Mouse (Mus musculus) frontal cortex, adult 2 months (tissue): ENCODE measurements at regions not wholly inside any gene's neighbourhood (a gene's known extent, or its start where the extent isn't known, plus 50 kb on each side); places are given as distances from the start of the nearest gene placed in this dataset.

Source experiments
- DNase-seq, 2 experiments: peaks; one replicate each; pipeline ENCODE4 v3.0.0; 2022; ENCODE audit warnings: low spot score in 1 of 2; ENCODE audit errors: extremely low spot score in 1 of 2

DNA sequence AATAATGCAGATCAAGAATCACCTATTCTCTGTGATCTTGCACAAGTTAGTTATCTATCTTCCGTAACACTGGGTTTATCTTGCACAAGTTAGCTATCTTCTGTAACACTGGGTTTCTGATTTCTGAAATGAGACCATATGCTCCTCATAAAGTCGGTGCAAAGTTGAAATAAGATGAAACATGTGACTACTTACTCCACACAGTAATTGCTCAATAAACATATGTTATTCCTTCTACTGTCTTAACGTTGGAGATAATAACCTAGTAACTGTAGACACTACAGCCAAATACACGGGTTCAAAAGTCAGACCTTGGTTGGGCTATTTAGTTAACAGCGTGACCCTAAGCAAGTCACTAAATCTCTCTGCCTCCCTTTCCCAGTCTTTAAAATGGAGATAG lies 65.8 kb upstream of the Atp11b start:
- DNase-seq = no peak

DNA sequence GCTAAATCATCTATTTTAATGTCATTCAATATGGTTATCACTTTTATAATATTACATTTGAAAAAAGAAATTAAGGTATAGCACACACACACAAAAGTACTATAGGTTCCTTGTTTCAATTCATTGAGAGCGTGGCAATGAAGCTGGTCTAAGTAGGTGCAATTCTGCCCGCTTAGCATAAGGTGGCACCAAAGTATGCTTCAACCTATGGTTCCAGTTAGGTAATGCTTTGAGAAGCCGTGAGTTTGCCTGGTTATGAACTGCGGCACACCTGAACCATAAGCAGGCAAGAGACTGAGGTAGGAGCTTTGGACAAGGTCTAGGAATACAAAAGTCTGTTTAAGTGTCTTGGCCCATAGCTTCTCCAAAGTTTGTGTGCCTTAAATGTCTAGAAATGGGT lies 65.1 kb upstream of the Atp11b start:
- DNase-seq = peak; percentile 8 to 68

DNA sequence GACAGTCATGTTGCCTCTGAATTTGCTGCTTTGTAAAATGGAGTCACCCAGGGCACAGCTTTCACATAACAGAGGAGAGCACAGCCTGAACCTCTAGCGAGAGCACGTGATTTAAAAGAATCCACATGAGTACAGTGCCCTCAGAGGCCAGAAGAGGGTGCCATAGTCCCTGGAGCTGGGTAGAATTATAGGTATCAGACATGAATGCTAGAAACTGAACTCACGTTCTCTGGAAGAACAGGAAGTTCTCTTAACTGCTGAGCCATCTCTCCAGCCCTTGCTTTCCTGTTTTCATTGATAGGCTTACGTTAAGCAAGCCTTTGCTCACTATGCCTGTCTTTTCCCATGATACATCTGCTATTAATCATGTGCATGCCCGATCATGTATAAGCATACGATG lies 60.9 kb upstream of the Atp11b start:
- peak; percentile 58 to 92 for DNase-seq

DNA sequence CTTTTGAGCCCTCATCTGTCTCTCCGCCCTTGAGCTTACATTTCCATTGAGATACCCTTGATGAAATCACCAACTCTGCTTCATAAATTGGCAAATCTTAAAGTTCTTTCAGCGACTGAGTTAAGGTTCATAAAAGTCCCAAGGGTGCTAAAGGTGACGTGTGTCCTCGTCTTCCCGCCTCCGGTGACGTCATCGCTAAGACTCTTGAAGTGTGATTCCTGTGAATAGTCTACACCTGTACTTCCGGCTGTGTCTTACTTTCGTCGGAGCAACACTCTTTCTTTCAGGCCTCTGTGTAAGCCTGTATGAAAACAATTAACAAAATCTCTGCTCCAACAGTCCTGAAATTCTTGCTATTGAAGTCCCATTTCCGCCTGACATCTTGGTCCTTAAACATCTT lies 60.4 kb upstream of the Atp11b start:
- DNase-seq = no peak

DNA sequence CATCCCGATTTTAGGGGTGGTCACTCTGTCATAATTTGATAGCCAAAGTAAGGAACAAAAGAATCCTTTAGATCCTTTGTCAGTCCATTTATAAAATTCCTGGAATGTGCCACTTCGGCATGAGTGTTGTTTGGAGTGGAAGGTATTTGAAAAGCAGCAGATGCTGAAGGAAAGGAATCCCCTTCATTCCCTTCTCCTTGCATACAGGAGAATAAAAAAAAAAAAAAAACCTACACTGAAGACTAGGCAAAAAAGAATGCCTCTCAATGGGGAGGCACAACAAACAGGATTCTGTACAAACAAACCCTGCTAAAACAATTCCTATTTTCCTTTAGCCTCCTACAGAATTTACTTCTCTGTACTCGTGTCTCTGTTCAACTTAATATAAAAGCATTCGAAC lies 59.7 kb upstream of the Atp11b start:
- DNase-seq = no peak

DNA sequence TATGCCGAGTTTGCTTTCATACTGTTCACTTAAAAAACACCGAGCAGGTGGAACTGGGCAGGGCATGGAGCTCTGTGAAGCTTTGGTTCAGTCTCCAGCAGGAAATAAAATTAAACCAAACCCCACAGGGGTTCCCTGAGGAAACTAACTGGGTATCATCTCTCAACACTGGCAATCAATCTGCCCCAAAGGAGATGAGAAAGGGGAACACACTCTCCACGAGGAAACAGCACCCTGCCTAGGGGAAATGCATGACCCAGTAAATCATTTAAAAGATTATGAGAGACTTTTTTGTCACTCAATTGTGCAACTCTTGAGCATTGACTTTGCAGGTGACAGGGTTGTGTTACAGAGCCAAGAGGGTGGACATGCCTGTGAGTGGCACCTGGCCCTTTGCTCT lies 58.0 kb upstream of the Atp11b start:
- no peak for DNase-seq

DNA sequence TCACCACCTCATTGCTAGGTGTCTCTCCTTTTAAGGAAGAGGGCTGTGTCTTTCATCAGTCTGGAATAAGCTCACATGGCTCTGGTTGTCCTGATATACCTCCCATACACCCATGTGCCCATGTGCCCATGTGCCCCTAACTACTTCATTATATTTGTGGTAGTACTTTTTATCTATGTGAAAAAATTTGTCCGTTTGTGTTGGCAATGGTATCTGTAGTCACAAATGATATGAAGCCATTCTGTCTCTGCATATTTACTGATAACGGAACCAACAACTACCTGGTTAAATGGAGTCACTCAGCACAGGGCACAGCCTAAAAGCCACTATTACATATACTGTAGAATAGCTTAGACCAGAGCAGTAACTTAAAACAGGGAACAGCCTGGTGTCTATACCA lies 54.6 kb upstream of the Atp11b start:
- DNase-seq = no peak

DNA sequence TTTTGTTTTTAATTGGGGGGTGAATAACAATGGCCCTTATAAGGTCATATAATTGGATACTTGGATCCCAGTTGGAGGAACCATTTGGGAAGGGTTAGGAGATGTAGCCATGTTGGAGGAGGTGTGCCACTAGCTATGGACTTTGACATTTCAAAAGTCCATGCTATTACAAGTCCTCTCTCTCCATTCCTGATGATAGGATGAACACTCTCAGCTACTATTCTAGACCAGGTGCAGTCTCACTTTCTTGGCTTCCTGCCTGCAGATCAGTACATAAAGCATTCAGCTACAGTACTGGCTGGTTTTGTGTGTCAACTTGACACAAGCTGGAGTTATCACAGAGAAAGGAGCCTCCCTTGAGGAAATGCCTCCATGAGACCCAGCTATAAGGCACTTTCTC lies 53.9 kb upstream of the Atp11b start:
- no peak for DNase-seq

DNA sequence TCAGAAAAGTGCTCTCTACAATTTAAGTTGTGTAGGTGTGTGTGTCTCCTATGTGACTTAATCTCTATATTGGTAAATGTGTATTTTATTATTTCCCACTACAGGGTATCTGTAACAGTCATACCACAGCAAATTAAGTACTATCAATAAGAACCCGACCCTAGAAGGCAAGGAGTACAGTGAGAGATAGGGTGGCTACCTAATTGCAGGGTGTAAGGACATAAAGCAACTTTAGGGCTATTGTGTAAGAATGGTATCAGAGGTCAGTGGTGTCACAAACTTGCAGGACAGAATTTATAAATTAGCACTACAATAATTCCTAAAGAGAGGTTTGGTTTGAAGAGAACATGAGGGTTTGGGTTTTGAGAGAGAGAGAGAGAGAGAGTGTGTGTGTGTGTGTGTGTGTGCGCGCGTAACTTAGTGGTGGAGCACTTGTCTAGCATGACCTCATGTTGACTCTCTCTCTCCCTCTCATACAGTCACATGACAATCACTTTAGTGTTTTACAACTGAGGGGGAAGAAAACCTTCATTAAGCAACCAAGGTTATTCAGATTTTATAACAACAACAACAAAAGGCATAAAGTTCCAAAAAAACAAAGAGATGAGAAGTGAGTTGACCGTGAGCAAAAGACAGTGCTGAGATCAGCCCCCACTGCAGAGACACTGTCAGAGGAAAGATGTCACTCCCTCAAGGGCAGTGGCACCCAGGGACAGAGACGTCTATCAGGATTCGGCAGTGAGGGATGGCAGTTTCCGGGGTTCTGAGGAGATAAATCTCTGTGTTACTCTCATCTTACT lies 50.2 kb upstream of the Atp11b start:
- DNase-seq = no peak
